Mouse (Mus musculus): ENCODE results near the gene Sec11a. TPM values are rescaled to one million over a fixed set of nuclear protein-coding genes. Genes with fewer than 3 reads are reported as not detected.

Gene Sec11a
- polyA plus RNA-seq, 1 experiment from 2014 or later: 135 TPM

DNA sequence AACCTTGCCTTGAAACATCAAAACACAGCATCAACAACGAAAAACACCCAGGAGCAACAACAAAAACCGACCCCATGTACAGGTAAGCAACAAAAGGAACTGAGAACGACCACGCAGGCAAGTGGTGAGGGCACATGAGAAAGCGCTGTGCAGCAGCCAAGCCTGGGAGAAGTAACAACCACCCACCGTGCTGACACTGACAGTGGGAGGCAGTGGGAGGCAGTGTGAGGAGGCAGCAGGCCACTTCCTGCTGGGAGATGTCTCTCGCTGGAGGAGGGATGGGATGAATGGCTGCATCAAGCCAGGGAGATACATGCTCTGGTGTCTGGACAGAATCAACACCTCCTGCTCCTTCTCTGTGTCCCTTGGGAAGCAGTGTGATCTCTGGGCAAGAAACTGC lies 50.4 kb downstream of the Sec11a start:
- Histone ChIP-seq H3K4me3 (ENCODE audit: low read depth, low read length) (no peak overlapping the region), H3K9me3 (replicated peaks; ENCODE audit: control insufficient read depth, low read length) (no peaks in the 10 kb centered on the region), H3K36me3 (ENCODE audit: control insufficient read depth, insufficient read depth, low read length) (peaks cover 6% of the 10 kb centered on the region; the same call in 1 of the 2 replicates), H3K27ac (ENCODE audit: low read depth, low read length) (no peak overlapping the region), H3K4me1 (ENCODE audit: control insufficient read depth, insufficient read depth, low read length) (peaks cover 3% of the 10 kb centered on the region; the same call in 1 of the 2 replicates), H3K4me2 (no peak overlapping the region), H3K27me3 (ENCODE audit: control insufficient read depth, insufficient read depth, low read length) (no peaks in the 10 kb centered on the region), H3K9ac (ENCODE audit: low read depth, low read length) (no peak overlapping the region)
- no peak for ATAC-seq (replicated peaks; ENCODE audit: insufficient number of reproducible peaks, low FRiP score, low TSS enrichment)
- WGBS (ENCODE audit: insufficient replicate concordance): 71% methylated on average over 7 of the region's 7 CpGs

DNA sequence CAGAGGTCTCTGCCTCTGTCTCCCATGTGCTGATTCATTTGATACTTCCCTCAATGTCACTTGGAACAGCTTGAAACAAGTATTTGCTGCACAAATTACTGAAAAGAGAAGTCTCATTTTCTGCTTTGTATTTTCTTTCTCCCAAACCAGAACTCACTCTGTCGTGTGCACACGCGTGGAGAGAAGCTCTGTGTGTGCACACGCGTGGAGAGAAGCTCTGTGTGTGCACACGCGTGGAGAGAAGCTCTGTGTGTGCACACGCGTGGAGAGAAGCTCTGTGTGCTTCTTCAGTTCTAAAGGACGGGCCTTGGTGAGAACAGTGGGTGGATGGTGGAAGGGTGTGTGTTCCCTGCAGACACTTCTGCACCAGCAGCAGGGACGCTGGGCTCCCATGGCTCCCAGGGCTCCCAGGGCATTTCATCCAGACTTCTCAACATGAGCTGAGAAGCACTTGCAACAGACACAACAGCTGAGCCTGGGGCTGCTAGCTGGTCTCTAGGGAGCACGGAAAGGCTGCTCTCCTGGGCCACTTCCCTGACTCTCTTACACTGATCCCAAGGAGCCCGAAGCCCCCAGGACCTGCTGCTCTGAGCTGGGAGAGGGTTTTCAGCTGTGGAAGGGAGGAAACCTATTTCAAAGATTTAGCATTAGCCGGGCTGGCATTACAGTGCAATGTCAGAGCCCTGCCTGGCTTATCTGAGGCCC lies 52.6 kb downstream of the Sec11a start:
- H3K4me1 ChIP-seq (ENCODE audit: control insufficient read depth, insufficient read depth, low read length): no peaks in the 10 kb centered on the region
- H3K27me3 ChIP-seq (ENCODE audit: control insufficient read depth, insufficient read depth, low read length): no peaks in the 10 kb centered on the region
- no peak for ATAC-seq (replicated peaks; ENCODE audit: insufficient number of reproducible peaks, low FRiP score, low TSS enrichment)
- 94% methylated on average over 14 of the region's 14 CpGs for WGBS (ENCODE audit: insufficient replicate concordance)
- H3K9me3 ChIP-seq (replicated peaks; ENCODE audit: control insufficient read depth, low read length): no peaks in the 10 kb centered on the region
- no peak overlapping the region for H3K4me3 ChIP-seq (ENCODE audit: low read depth, low read length)
- no peak overlapping the region for H3K9ac ChIP-seq (ENCODE audit: low read depth, low read length)
- peaks cover 14% of the 10 kb centered on the region for H3K36me3 ChIP-seq (ENCODE audit: control insufficient read depth, insufficient read depth, low read length)
- H3K4me2 ChIP-seq: no peak overlapping the region
- no peak overlapping the region for H3K27ac ChIP-seq (ENCODE audit: low read depth, low read length)

DNA sequence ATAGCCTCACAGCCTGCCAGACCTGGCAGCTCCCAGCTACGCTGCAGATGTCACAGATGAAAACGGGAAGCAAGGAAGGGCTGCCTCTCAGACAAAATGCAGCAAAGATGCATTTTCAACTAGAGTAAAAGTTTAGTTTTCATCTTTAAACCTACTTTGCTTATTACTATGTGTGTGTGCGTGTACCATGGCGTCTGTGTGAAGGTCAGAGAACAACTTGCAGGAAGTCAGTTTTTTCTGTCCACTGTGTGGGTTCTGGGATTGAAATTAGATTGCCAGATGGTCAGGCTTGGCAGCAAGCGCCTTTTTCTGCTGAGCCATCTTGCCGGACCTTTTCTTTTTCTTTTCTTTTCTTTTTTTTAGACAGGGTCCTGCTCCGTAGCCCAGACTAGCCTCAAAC lies 53.4 kb downstream of the Sec11a start:
- H3K4me3 ChIP-seq (ENCODE audit: low read depth, low read length): no peak overlapping the region
- no peak overlapping the region for H3K27ac ChIP-seq (ENCODE audit: low read depth, low read length)
- no peak for ATAC-seq (replicated peaks; ENCODE audit: insufficient number of reproducible peaks, low FRiP score, low TSS enrichment)
- H3K9me3 ChIP-seq (replicated peaks; ENCODE audit: control insufficient read depth, low read length): no peaks in the 10 kb centered on the region
- H3K27me3 ChIP-seq (ENCODE audit: control insufficient read depth, insufficient read depth, low read length): no peaks in the 10 kb centered on the region
- peaks cover 6% of the 10 kb centered on the region for H3K4me1 ChIP-seq (ENCODE audit: control insufficient read depth, insufficient read depth, low read length)
- no peak overlapping the region for H3K4me2 ChIP-seq
- peaks cover 14% of the 10 kb centered on the region for H3K36me3 ChIP-seq (ENCODE audit: control insufficient read depth, insufficient read depth, low read length)
- 84% methylated on average over 7 of the region's 7 CpGs for WGBS (ENCODE audit: insufficient replicate concordance)
- no peak overlapping the region for H3K9ac ChIP-seq (ENCODE audit: low read depth, low read length)

DNA sequence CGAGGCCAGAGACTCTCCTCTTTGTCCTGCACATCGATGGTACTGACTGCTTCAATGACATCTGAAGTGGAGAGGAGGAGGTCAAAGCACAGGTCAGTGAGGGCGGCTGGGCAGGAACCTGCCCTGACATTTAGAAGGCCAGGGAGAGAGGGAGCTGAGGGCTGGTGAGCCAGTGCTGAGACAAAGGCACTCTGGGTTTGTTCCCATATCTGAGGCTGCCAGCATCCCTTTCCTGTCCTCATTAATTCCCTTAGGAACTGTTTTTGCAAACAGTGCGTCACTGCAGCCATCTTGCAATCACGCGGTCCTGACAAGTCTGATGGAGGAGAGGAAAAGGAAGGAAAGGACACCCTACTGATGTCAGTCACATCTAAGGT lies 53.8 kb downstream of the Sec11a start:
- ATAC-seq (replicated peaks; ENCODE audit: insufficient number of reproducible peaks, low FRiP score, low TSS enrichment): no peak
- 61% methylated on average over 6 of the region's 6 CpGs for WGBS (ENCODE audit: insufficient replicate concordance)
- Histone ChIP-seq H3K9ac (ENCODE audit: low read depth, low read length) (no peak overlapping the region), H3K27me3 (ENCODE audit: control insufficient read depth, insufficient read depth, low read length) (no peaks in the 10 kb centered on the region), H3K36me3 (ENCODE audit: control insufficient read depth, insufficient read depth, low read length) (peaks cover 14% of the 10 kb centered on the region), H3K4me3 (ENCODE audit: low read depth, low read length) (no peak overlapping the region), H3K4me1 (ENCODE audit: control insufficient read depth, insufficient read depth, low read length) (peaks cover 10% of the 10 kb centered on the region), H3K9me3 (replicated peaks; ENCODE audit: control insufficient read depth, low read length) (no peaks in the 10 kb centered on the region), H3K27ac (ENCODE audit: low read depth, low read length) (no peak overlapping the region), H3K4me2 (no peak overlapping the region)

DNA sequence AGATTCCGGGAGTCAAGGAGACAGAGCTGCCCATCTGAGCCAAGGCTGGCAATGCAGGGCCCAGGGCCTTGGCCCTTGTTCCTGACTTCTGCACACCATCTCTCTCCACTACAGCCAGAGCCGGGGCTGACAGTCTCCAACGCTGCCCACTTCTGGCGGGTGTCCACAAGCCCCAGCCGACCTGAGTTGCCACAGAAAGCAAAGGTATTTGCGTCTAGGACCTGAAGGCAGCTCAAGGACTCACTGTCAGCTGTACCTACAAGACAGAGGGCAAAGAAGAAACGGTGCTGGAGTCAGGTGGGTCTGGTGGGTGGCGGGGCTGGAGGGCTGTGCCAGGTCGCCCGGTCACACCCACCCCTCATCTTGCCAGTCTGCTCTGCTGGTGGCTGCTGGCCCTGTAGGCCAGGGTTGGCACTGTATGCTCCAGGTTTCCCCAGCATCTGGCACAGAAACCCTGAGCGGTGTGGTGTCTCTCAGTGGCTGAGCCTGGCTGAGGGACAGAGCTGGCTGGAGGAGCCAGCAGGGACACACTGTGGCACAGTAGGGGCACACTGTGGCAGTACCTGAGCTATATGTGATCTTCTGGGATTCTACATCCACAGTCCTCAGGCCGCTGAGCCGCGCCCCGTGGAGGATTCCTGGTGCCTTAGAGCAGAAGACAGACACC lies 54.4 kb downstream of the Sec11a start:
- no peak overlapping the region for H3K9ac ChIP-seq (ENCODE audit: low read depth, low read length)
- no peak overlapping the region for H3K27ac ChIP-seq (ENCODE audit: low read depth, low read length)
- H3K27me3 ChIP-seq (ENCODE audit: control insufficient read depth, insufficient read depth, low read length): no peaks in the 10 kb centered on the region
- WGBS (ENCODE audit: insufficient replicate concordance): 92% methylated on average over 15 of the region's 15 CpGs
- H3K9me3 ChIP-seq (replicated peaks; ENCODE audit: control insufficient read depth, low read length): no peaks in the 10 kb centered on the region
- H3K4me1 ChIP-seq (ENCODE audit: control insufficient read depth, insufficient read depth, low read length): peaks cover 11% of the 10 kb centered on the region
- H3K4me3 ChIP-seq (ENCODE audit: low read depth, low read length): no peak overlapping the region
- H3K36me3 ChIP-seq (ENCODE audit: control insufficient read depth, insufficient read depth, low read length): peaks cover 14% of the 10 kb centered on the region
- ATAC-seq (replicated peaks; ENCODE audit: insufficient number of reproducible peaks, low FRiP score, low TSS enrichment): no peak
- no peak overlapping the region for H3K4me2 ChIP-seq

DNA sequence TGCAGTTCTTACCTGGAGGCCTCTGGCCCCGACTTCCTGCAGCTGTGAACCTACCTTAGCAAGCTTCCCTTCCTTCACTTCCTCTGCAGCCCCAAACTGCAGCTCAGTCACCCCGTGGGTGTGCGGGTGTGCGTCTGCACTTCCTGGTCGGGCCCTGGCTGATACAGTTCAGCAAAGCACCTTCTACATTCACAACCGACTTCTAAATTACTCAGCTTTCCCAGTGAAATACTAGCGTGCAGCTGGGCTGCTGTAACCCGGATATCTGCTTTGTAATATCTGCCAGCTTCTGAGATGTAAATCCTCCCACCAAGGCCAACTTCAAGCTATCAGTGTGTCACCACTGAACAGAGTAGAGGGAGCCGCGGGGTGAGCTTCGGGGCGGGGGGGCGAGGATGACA lies 57.7 kb downstream of the Sec11a start:
- H3K27me3 ChIP-seq (ENCODE audit: control insufficient read depth, insufficient read depth, low read length): no peaks in the 10 kb centered on the region
- peaks cover 14% of the 10 kb centered on the region for H3K36me3 ChIP-seq (ENCODE audit: control insufficient read depth, insufficient read depth, low read length)
- H3K4me2 ChIP-seq: no peak overlapping the region
- H3K9me3 ChIP-seq (replicated peaks; ENCODE audit: control insufficient read depth, low read length): no peaks in the 10 kb centered on the region
- H3K4me3 ChIP-seq (ENCODE audit: low read depth, low read length): no peak overlapping the region
- WGBS (ENCODE audit: insufficient replicate concordance): 77% methylated on average over 13 of the region's 13 CpGs
- H3K4me1 ChIP-seq (ENCODE audit: control insufficient read depth, insufficient read depth, low read length): peaks cover 11% of the 10 kb centered on the region
- H3K9ac ChIP-seq (ENCODE audit: low read depth, low read length): peak overlapping the region; percentile 11; the same call in 1 of the 2 replicates
- ATAC-seq (replicated peaks; ENCODE audit: insufficient number of reproducible peaks, low FRiP score, low TSS enrichment): no peak
- H3K27ac ChIP-seq (ENCODE audit: low read depth, low read length): 0 out of 2 replicates have a peak overlapping the region, but pooled peaks have one; percentile 46

DNA sequence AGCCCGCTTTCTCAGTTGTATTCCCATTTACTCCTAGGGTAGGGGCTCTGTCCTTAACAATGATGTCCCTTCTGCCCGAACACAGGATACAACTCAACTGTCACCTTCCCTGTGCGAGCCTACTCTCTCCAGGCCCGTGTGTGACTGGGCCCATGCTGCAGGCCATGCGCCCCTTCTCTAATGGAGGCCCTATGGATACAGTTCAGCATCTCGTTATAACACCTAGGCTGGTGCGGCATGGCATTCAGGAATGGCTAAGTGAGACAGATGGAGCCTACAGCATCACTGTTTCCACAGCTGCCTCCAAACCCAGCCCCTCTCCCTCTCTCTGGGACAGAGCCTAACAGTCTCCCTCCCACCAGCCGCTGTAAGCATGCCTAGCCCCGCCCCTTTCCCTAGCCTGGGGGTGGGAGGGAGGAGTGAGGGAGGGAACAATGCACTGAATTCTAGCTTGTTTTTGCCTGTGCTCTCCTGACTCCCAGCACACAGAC lies 58.5 kb downstream of the Sec11a start:
- no peak overlapping the region for H3K4me3 ChIP-seq (ENCODE audit: low read depth, low read length)
- H3K27me3 ChIP-seq (ENCODE audit: control insufficient read depth, insufficient read depth, low read length): no peaks in the 10 kb centered on the region
- H3K9ac ChIP-seq (ENCODE audit: low read depth, low read length): peak overlapping the region; percentile 11; the same call in 1 of the 2 replicates
- peak overlapping the region; percentile 46 for H3K27ac ChIP-seq (ENCODE audit: low read depth, low read length)
- peak; percentile 63 for ATAC-seq (replicated peaks; ENCODE audit: insufficient number of reproducible peaks, low FRiP score, low TSS enrichment)
- H3K9me3 ChIP-seq (replicated peaks; ENCODE audit: control insufficient read depth, low read length): no peaks in the 10 kb centered on the region
- WGBS (ENCODE audit: insufficient replicate concordance): 44% methylated on average over 9 of the region's 9 CpGs
- peaks cover 11% of the 10 kb centered on the region for H3K4me1 ChIP-seq (ENCODE audit: control insufficient read depth, insufficient read depth, low read length)
- H3K4me2 ChIP-seq: no peak overlapping the region
- peaks cover 14% of the 10 kb centered on the region for H3K36me3 ChIP-seq (ENCODE audit: control insufficient read depth, insufficient read depth, low read length)

DNA sequence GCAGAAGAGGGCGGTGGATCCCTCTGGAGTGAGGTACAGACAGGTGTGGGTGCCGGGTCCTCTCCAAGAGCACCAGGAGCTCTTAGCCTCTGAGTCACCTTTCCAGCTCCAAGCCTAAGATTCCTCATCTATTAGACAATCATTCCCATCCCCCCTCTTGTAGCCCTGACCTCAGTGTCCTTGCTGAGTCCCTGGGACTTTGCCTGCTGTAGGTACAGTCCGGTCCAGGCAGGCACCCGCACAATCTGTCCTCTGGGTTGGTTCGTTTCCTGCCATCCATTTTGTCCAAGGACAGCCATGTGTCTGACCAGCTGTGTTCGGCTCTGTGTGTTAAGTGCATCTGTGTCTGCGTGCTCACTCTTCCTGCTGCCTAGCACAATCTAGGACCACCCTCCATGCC lies 59.0 kb downstream of the Sec11a start:
- Histone ChIP-seq H3K4me3 (ENCODE audit: low read depth, low read length) (no peak overlapping the region), H3K27me3 (ENCODE audit: control insufficient read depth, insufficient read depth, low read length) (no peaks in the 10 kb centered on the region), H3K4me1 (ENCODE audit: control insufficient read depth, insufficient read depth, low read length) (peaks cover 11% of the 10 kb centered on the region), H3K9me3 (replicated peaks; ENCODE audit: control insufficient read depth, low read length) (no peaks in the 10 kb centered on the region), H3K9ac (ENCODE audit: low read depth, low read length) (no peak overlapping the region), H3K4me2 (no peak overlapping the region), H3K27ac (ENCODE audit: low read depth, low read length) (peak overlapping the region; percentile 46), H3K36me3 (ENCODE audit: control insufficient read depth, insufficient read depth, low read length) (peaks cover 14% of the 10 kb centered on the region)
- 0 out of 2 replicates have a peak, but pooled peaks have one; percentile 31 for ATAC-seq (replicated peaks; ENCODE audit: insufficient number of reproducible peaks, low FRiP score, low TSS enrichment)
- 68% methylated on average over 7 of the region's 7 CpGs for WGBS (ENCODE audit: insufficient replicate concordance)
